Mouse (Mus musculus) A20 (cell line): ENCODE measurements around the gene Arsb.
"Not testable (repeated sequence)": the region's sequence is repeated elsewhere in the genome, so short reads cannot be mapped to it uniquely, and the experiment has no call there.

ENCODE experiments used
- DNase-seq: peaks from one replicate; pipeline ENCODE4 v3.0.0-alpha.2; 2011; ENCODE audit warnings: low read depth, low spot score

Arsb gene

GRCm38 (mm10) chr13:93984521-93984920 is 213.1 kb downstream of the Arsb start:
- DNase-seq = no peak

- no peak for DNase-seq
These were observed 213.8 kb downstream of the Arsb start for GRCm38 (mm10) chr13:93985181-93985580.

- DNase-seq = not testable (repeated sequence)
These were observed 214.3 kb downstream of the Arsb start for GRCm38 (mm10) chr13:93985750-93986149.

- no peak for DNase-seq
These were observed 216.2 kb downstream of the Arsb start for GRCm38 (mm10) chr13:93987611-93988010.

GRCm38 (mm10) chr13:93989208-93989607 is 217.8 kb downstream of the Arsb start:
- DNase-seq = no peak

- DNase-seq = no peak
These were observed 218.5 kb downstream of the Arsb start for GRCm38 (mm10) chr13:93989736-93990611.

GRCm38 (mm10) chr13:93990841-93991240 is 219.4 kb downstream of the Arsb start:
- DNase-seq = no peak

GRCm38 (mm10) chr13:93992342-93992882 is 221.0 kb downstream of the Arsb start:
- DNase-seq = no peak
